Mouse (Mus musculus): Measurements from ENCODE around the gene Camk2d.
A peak's percentile ranks its signal among the peaks of the same experiment; 100 is the strongest.

Camk2d gene

GRCm38 (mm10) chr3:126695456-126696293 lies 99.6 kb downstream of the Camk2d start:
- peak in 1 of 2 experiments; percentile 16 for DNase-seq

GRCm38 (mm10) chr3:126696620-126697019 lies 100.5 kb downstream of the Camk2d start:
- peak; percentile 45 to 51 for DNase-seq

GRCm38 (mm10) chr3:126699740-126700139 lies 103.6 kb downstream of the Camk2d start:
- no peak for DNase-seq

- DNase-seq = peak in 1 of 2 experiments; percentile 11
Observed at GRCm38 (mm10) chr3:126701067-126701466, 105.0 kb downstream of the Camk2d start.

- DNase-seq = no peak
Observed at GRCm38 (mm10) chr3:126701586-126701985, 105.5 kb downstream of the Camk2d start.

- no peak for DNase-seq
Observed at GRCm38 (mm10) chr3:126705490-126705889, 109.4 kb downstream of the Camk2d start.

- DNase-seq = no peak
Observed at GRCm38 (mm10) chr3:126714281-126714680, 118.2 kb downstream of the Camk2d start.

GRCm38 (mm10) chr3:126723021-126723449 lies 126.9 kb downstream of the Camk2d start:
- no peak for DNase-seq

- no peak for DNase-seq
Observed at GRCm38 (mm10) chr3:126723458-126723857, 127.4 kb downstream of the Camk2d start.

- DNase-seq = no peak
Observed at GRCm38 (mm10) chr3:126725647-126726046, 129.5 kb downstream of the Camk2d start.

GRCm38 (mm10) chr3:126727387-126727786 lies 131.3 kb downstream of the Camk2d start:
- no peak for DNase-seq

GRCm38 (mm10) chr3:126730411-126730810 lies 134.3 kb downstream of the Camk2d start:
- DNase-seq = no peak

GRCm38 (mm10) chr3:126732323-126732722 lies 136.2 kb downstream of the Camk2d start:
- no peak for DNase-seq

- no peak for DNase-seq
Observed at GRCm38 (mm10) chr3:126734533-126734932, 138.4 kb downstream of the Camk2d start.

- DNase-seq = no peak
Observed at GRCm38 (mm10) chr3:126735211-126735610, 139.1 kb downstream of the Camk2d start.

GRCm38 (mm10) chr3:126737128-126737527 lies 141.0 kb downstream of the Camk2d start:
- DNase-seq = no peak

- DNase-seq = no peak
Observed at GRCm38 (mm10) chr3:126740146-126740545, 144.0 kb downstream of the Camk2d start.

- DNase-seq = no peak
Observed at GRCm38 (mm10) chr3:126744432-126745133, 148.5 kb downstream of the Camk2d start.

- DNase-seq = no peak
Observed at GRCm38 (mm10) chr3:126746148-126746803, 150.2 kb downstream of the Camk2d start.

- no peak for DNase-seq
Observed at GRCm38 (mm10) chr3:126747628-126748027, 151.5 kb downstream of the Camk2d start.

GRCm38 (mm10) chr3:126751377-126752098 lies 155.4 kb downstream of the Camk2d start:
- no peak for DNase-seq

- DNase-seq = no peak
Observed at GRCm38 (mm10) chr3:126752978-126753377, 156.9 kb downstream of the Camk2d start.

- DNase-seq = no peak
Observed at GRCm38 (mm10) chr3:126758398-126758797, 162.3 kb downstream of the Camk2d start.
